Mouse (Mus musculus) heart, embryonic 14.5 days (tissue): Measurements from ENCODE around the gene H2-Aa. TPM values are rescaled to one million over a fixed set of nuclear protein-coding genes. Genes with fewer than 3 reads are reported as not detected.

Experiments used
- ATAC-seq: fragments of 200-750 bp; cut with Nextera tagmentation; 2 replicates; pipeline ENCODE4 v1.8.0; 2017; ENCODE audit warnings: low read depth, moderate TSS enrichment; ENCODE audit not compliant: insufficient number of reproducible peaks, insufficient read depth, low FRiP score
- H3K27ac ChIP-seq, 2 experiments: fragments of 200-500 bp in 1 of 2; fragments of 300-500 bp in 1 of 2; sonication (generic) in 1 of 2; replicated peaks in 1 of 2; 2 replicates each; pipeline ENCODE4 v1.5.1; 2012 to 2014; ENCODE audit warnings: low read depth in 2 of 2, low read length in 2 of 2, control low read depth in 1 of 2, mild to moderate bottlenecking in 1 of 2, mixed read lengths in 1 of 2; ENCODE audit not compliant: control insufficient read depth in 1 of 2, insufficient read depth in 1 of 2
- H3K27me3 ChIP-seq: fragments of 300-500 bp; sonication (generic); 2 replicates; pipeline ENCODE4 v1.6.1; 2014; ENCODE audit warnings: mild to moderate bottlenecking, low read length, control low read depth; ENCODE audit not compliant: control insufficient read depth, insufficient read depth
- H3K36me3 ChIP-seq: fragments of 300-500 bp; sonication (generic); 2 replicates; pipeline ENCODE4 v1.6.1; 2014; ENCODE audit warnings: mild to moderate bottlenecking, control low read depth, low read length, mixed read lengths; ENCODE audit not compliant: control insufficient read depth, insufficient read depth
- H3K4me1 ChIP-seq, 2 experiments: fragments of 200-500 bp in 1 of 2; fragments of 300-500 bp in 1 of 2; sonication (generic) in 1 of 2; 2 replicates each; pipeline ENCODE4 v1.6.1; 2012 to 2014; ENCODE audit warnings: low read length in 2 of 2, control low read depth in 1 of 2, mixed read lengths in 1 of 2; ENCODE audit not compliant: control insufficient read depth in 2 of 2, insufficient read depth in 2 of 2
- H3K4me2 ChIP-seq: fragments of 300-500 bp; sonication (generic); 2 replicates; pipeline ENCODE4 v1.6.1; 2014; ENCODE audit warnings: mild to moderate bottlenecking, low read length
- H3K4me3 ChIP-seq, 2 experiments: fragments of 200-500 bp in 1 of 2; fragments of 300-500 bp in 1 of 2; sonication (generic) in 1 of 2; 2 replicates each; pipeline ENCODE4 v1.5.1; 2012 to 2014; ENCODE audit warnings: low read length in 2 of 2, mild to moderate bottlenecking in 2 of 2, control low read depth in 1 of 2, low read depth in 1 of 2, moderate library complexity in 1 of 2; ENCODE audit not compliant: control insufficient read depth in 1 of 2, insufficient read depth in 1 of 2
- H3K9ac ChIP-seq: fragments of 300-500 bp; sonication (generic); 2 replicates; pipeline ENCODE4 v1.6.1; 2014; ENCODE audit warnings: mild to moderate bottlenecking, low read length
- H3K9me3 ChIP-seq: fragments of 300-500 bp; sonication (generic); 2 replicates; pipeline ENCODE4 v1.6.1; 2016; ENCODE audit warnings: low read length, control low read depth; ENCODE audit not compliant: control insufficient read depth
- WGBS: fragments of 180-500 bp; shearing (Covaris S2); extraction: QIAGEN DNeasy Blood & Tissue Kit; methylation state at CpG from one replicate; pipeline ENCODE4 v1.1.7; 2014; 5-methylcytosine and 5-hydroxymethylcytosine counted together
- polyA plus RNA-seq: library from polyadenylated mRNA; unstranded; fragments of >200 nt; fragmentation: Nextera tagmentation; extraction: Ambion mirVana; gene quantifications from 2 replicates; pipeline ENCODE4 v1.2.1, GENCODE M21; 2014

The H2-Aa gene
- polyA plus RNA-seq, 1 experiment from 2014 or later: 1.2 TPM

GRCm38 (mm10) chr17:34307216-34307615, 19.6 kb upstream of the H2-Aa start:
- ATAC-seq: no peak
- no peak overlapping the region for H3K27ac ChIP-seq
- 0 out of 2 replicates have a peak, but pooled peaks cover 7% of the 10 kb centered on the region for H3K27me3 ChIP-seq
- H3K4me1 ChIP-seq: peaks cover 3 to 4% of the 10 kb centered on the region in 2 experiments; a peak in 1 of 4 replicates
- no peak overlapping the region for H3K4me2 ChIP-seq
- no peaks in the 10 kb centered on the region for H3K36me3 ChIP-seq
- no peak overlapping the region for H3K4me3 ChIP-seq
- no peaks in the 10 kb centered on the region for H3K9me3 ChIP-seq
- no peak overlapping the region for H3K9ac ChIP-seq

GRCm38 (mm10) chr17:34306407-34306806, 18.8 kb upstream of the H2-Aa start:
- Histone ChIP-seq H3K36me3 (no peaks in the 10 kb centered on the region), H3K4me1 (peaks cover 3 to 4% of the 10 kb centered on the region in 2 experiments; a peak in 1 of 4 replicates), H3K9me3 (no peaks in the 10 kb centered on the region), H3K4me3 (no peak overlapping the region), H3K4me2 (no peak overlapping the region), H3K27ac (no peak overlapping the region), H3K27me3 (0 out of 2 replicates have a peak, but pooled peaks cover 7% of the 10 kb centered on the region), H3K9ac (no peak overlapping the region)
- ATAC-seq: no peak
- 76% methylated on average over 2 of the region's 2 CpGs for WGBS

GRCm38 (mm10) chr17:34305380-34306030, 17.9 kb upstream of the H2-Aa start, which contains the start of gene H2-Eb1:
Gene H2-Eb1 (plus strand): TSS chr17:34305867.
- Histone ChIP-seq H3K36me3 (no peaks in the 10 kb centered on the region), H3K27ac (no peak within 1 kb of the TSS), H3K4me1 (peaks cover 3 to 4% of the 10 kb centered on the region in 2 experiments; a peak in 1 of 4 replicates), H3K27me3 (0 out of 2 replicates have a peak, but pooled peaks cover 7% of the 10 kb centered on the region), H3K9ac (no peak within 1 kb of the TSS), H3K4me3 (no peak within 1 kb of the TSS), H3K4me2 (no peak within 1 kb of the TSS), H3K9me3 (no peaks in the 10 kb centered on the region)
- peak; percentile 56; the same call in 1 of the 2 replicates for ATAC-seq

GRCm38 (mm10) chr17:34304751-34305150, 17.1 kb upstream of the H2-Aa start:
- Histone ChIP-seq H3K27ac (no peak overlapping the region), H3K4me1 (0 out of 4 replicates have a peak, but pooled peaks cover 0 to 3% of the 10 kb centered on the region in 2 experiments), H3K4me3 (no peak overlapping the region), H3K27me3 (0 out of 2 replicates have a peak, but pooled peaks cover 7% of the 10 kb centered on the region), H3K36me3 (no peaks in the 10 kb centered on the region), H3K9ac (no peak overlapping the region), H3K9me3 (no peaks in the 10 kb centered on the region), H3K4me2 (no peak overlapping the region)
- 16% methylated on average over 4 of the region's 4 CpGs for WGBS
- ATAC-seq: no peak

- no peak overlapping the region for H3K4me3 ChIP-seq
- no peak overlapping the region for H3K27ac ChIP-seq
- no peak overlapping the region for H3K9ac ChIP-seq
- 0 out of 2 replicates have a peak, but pooled peaks cover 7% of the 10 kb centered on the region for H3K27me3 ChIP-seq
- no peaks in the 10 kb centered on the region for H3K9me3 ChIP-seq
- 83% methylated on average over 2 of the region's 2 CpGs for WGBS
- no peaks in the 10 kb centered on the region for H3K4me1 ChIP-seq
- H3K4me2 ChIP-seq: no peak overlapping the region
- ATAC-seq: no peak
- H3K36me3 ChIP-seq: no peaks in the 10 kb centered on the region
These were observed 16.2 kb upstream of the H2-Aa start for GRCm38 (mm10) chr17:34303789-34304188.

GRCm38 (mm10) chr17:34301670-34302190, 14.1 kb upstream of the H2-Aa start:
- H3K9ac ChIP-seq: no peak overlapping the region
- no peaks in the 10 kb centered on the region for H3K4me1 ChIP-seq
- no peak overlapping the region for H3K4me2 ChIP-seq
- H3K27me3 ChIP-seq: no peaks in the 10 kb centered on the region
- no peaks in the 10 kb centered on the region for H3K9me3 ChIP-seq
- H3K36me3 ChIP-seq: no peaks in the 10 kb centered on the region
- no peak for ATAC-seq
- H3K27ac ChIP-seq: no peak overlapping the region
- H3K4me3 ChIP-seq: no peak overlapping the region
- 85% methylated on average over 4 of the region's 4 CpGs for WGBS

- H3K27me3 ChIP-seq: no peaks in the 10 kb centered on the region
- WGBS: 67% methylated on average over 23 of the region's 23 CpGs
- H3K36me3 ChIP-seq: no peaks in the 10 kb centered on the region
- H3K4me2 ChIP-seq: no peak overlapping the region
- no peaks in the 10 kb centered on the region for H3K9me3 ChIP-seq
- H3K4me1 ChIP-seq: peaks cover under 1 to 3% of the 10 kb centered on the region in 2 experiments; a peak in 2 of 4 replicates
- no peak overlapping the region for H3K4me3 ChIP-seq
- no peak overlapping the region for H3K27ac ChIP-seq
- no peak for ATAC-seq
- no peak overlapping the region for H3K9ac ChIP-seq
These were observed 13.3 kb upstream of the H2-Aa start for GRCm38 (mm10) chr17:34300691-34301566.
